Mouse (Mus musculus): ENCODE results near the gene Exoc3l. TPM values are rescaled to one million over a fixed set of nuclear protein-coding genes. Genes with fewer than 3 reads are reported as not detected.
A peak's percentile ranks its signal among the peaks of the same experiment; 100 is the strongest.

The Exoc3l gene
- total and polyA plus RNA-seq, 3 experiments, result 1.4 to 2.8 (median 2.6) TPM

- no peaks in the 10 kb centered on the region; the same call in 1 of the 2 replicates for H3K27me3 ChIP-seq (ENCODE audit: insufficient read depth, low read length)
- DNase-seq (ENCODE audit: low spot score), result no peak
- H3K36me3 ChIP-seq (replicated peaks), result peaks cover 60% of the 10 kb centered on the region
- H3K4me3 ChIP-seq (ENCODE audit: low read depth, low read length), result peak overlapping the region; percentile 93
- H3K9me3 ChIP-seq (replicated peaks), result peaks cover 9% of the 10 kb centered on the region
- H3K4me1 ChIP-seq (ENCODE audit: insufficient read depth, low read depth, low read length), result peaks cover 72% of the 10 kb centered on the region
- TF ChIP-seq TAL1 (conservative IDR thresholded peaks at IDR 0.05; ENCODE audit: low read depth, low read length) (no peak), GATA2 (IDR thresholded peaks at IDR 0.05; ENCODE audit: borderline replicate concordance, low read depth, low read length) (no peak), GATA1 (IDR thresholded peaks at IDR 0.05; ENCODE audit: borderline replicate concordance, low read length) (no peak), POLR2AphosphoS5 (IDR thresholded peaks at IDR 0.05; ENCODE audit: insufficient replicate concordance, low read depth, low read length) (no peak), CTCF (IDR thresholded peaks at IDR 0.05; ENCODE audit: low read depth, low read length) (no peak)
- no peak for ATAC-seq (ENCODE audit: extremely low read depth, insufficient number of reproducible peaks, low FRiP score, poor library complexity, severe bottlenecking)
Observed at GRCm38 (mm10) chr8:105263244-105263912, 32.5 kb downstream of the Exoc3l start.

- ATAC-seq (ENCODE audit: extremely low read depth, insufficient number of reproducible peaks, low FRiP score, poor library complexity, severe bottlenecking) (0 out of 2 replicates have a peak, but pooled peaks have one; percentile 23), DNase-seq (ENCODE audit: low spot score) (no peak)
- Histone ChIP-seq H3K36me3 (replicated peaks) (peaks cover 53% of the 10 kb centered on the region), H3K27me3 (ENCODE audit: insufficient read depth, low read length) (no peaks in the 10 kb centered on the region), H3K9me3 (replicated peaks) (peaks cover 4% of the 10 kb centered on the region), H3K4me3 (ENCODE audit: low read depth, low read length) (peak overlapping the region; percentile 16; the same call in 1 of the 2 replicates), H3K4me1 (ENCODE audit: insufficient read depth, low read depth, low read length) (peaks cover 57% of the 10 kb centered on the region)
- TF ChIP-seq GATA2 (IDR thresholded peaks at IDR 0.05; ENCODE audit: borderline replicate concordance, low read depth, low read length) (no peak), CTCF (IDR thresholded peaks at IDR 0.05; ENCODE audit: low read depth, low read length) (no peak), GATA1 (IDR thresholded peaks at IDR 0.05; ENCODE audit: borderline replicate concordance, low read length) (no peak), POLR2AphosphoS5 (IDR thresholded peaks at IDR 0.05; ENCODE audit: insufficient replicate concordance, low read depth, low read length) (no peak)
Observed at GRCm38 (mm10) chr8:105261326-105261980, 34.4 kb downstream of the Exoc3l start.

- TF ChIP-seq GATA1 (IDR thresholded peaks at IDR 0.05; ENCODE audit: borderline replicate concordance, low read length) (no peak), POLR2AphosphoS5 (IDR thresholded peaks at IDR 0.05; ENCODE audit: insufficient replicate concordance, low read depth, low read length) (no peak), CTCF (IDR thresholded peaks at IDR 0.05; ENCODE audit: low read depth, low read length) (no peak), TAL1 (conservative IDR thresholded peaks at IDR 0.05; ENCODE audit: low read depth, low read length) (no peak), GATA2 (IDR thresholded peaks at IDR 0.05; ENCODE audit: borderline replicate concordance, low read depth, low read length) (no peak)
Observed at GRCm38 (mm10) chr8:105260371-105261099, 35.4 kb downstream of the Exoc3l start.

GRCm38 (mm10) chr8:105259721-105260320, 36.1 kb downstream of the Exoc3l start:
- peak overlapping the region; percentile 44; the same call in 1 of the 2 replicates for H3K4me3 ChIP-seq (ENCODE audit: low read depth, low read length)
- no peak for ATAC-seq (ENCODE audit: extremely low read depth, insufficient number of reproducible peaks, low FRiP score, poor library complexity, severe bottlenecking)
- H3K36me3 ChIP-seq (replicated peaks), result peaks cover 50% of the 10 kb centered on the region
- TF ChIP-seq CTCF (IDR thresholded peaks at IDR 0.05; ENCODE audit: low read depth, low read length) (peak; percentile 83), POLR2AphosphoS5 (IDR thresholded peaks at IDR 0.05; ENCODE audit: insufficient replicate concordance, low read depth, low read length) (no peak)
- peak; percentile 32 for DNase-seq (ENCODE audit: low spot score)
- peaks cover 60% of the 10 kb centered on the region for H3K4me1 ChIP-seq (ENCODE audit: insufficient read depth, low read depth, low read length)
- H3K27me3 ChIP-seq (ENCODE audit: insufficient read depth, low read length), result no peaks in the 10 kb centered on the region
- H3K9me3 ChIP-seq (replicated peaks), result peaks cover 4% of the 10 kb centered on the region

More at GRCm38 (mm10) chr8:105260371-105261099, 35.4 kb downstream of the Exoc3l start:
- Histone ChIP-seq H3K36me3 (replicated peaks) (peaks cover 50% of the 10 kb centered on the region), H3K4me1 (ENCODE audit: insufficient read depth, low read depth, low read length) (peaks cover 60% of the 10 kb centered on the region), H3K9me3 (replicated peaks) (peaks cover 4% of the 10 kb centered on the region), H3K27me3 (ENCODE audit: insufficient read depth, low read length) (no peaks in the 10 kb centered on the region), H3K4me3 (ENCODE audit: low read depth, low read length) (no peak overlapping the region)
- ATAC-seq (ENCODE audit: extremely low read depth, insufficient number of reproducible peaks, low FRiP score, poor library complexity, severe bottlenecking) (no peak), DNase-seq (ENCODE audit: low spot score) (no peak)

- ATAC-seq (ENCODE audit: extremely low read depth, insufficient number of reproducible peaks, low FRiP score, poor library complexity, severe bottlenecking), result no peak
- no peak for DNase-seq (ENCODE audit: low spot score)
- Histone ChIP-seq H3K4me1 (ENCODE audit: insufficient read depth, low read depth, low read length) (peaks cover 63% of the 10 kb centered on the region), H3K9me3 (replicated peaks) (peaks cover 4% of the 10 kb centered on the region), H3K27me3 (ENCODE audit: insufficient read depth, low read length) (no peaks in the 10 kb centered on the region), H3K4me3 (ENCODE audit: low read depth, low read length) (peak overlapping the region; percentile 44; the same call in 1 of the 2 replicates), H3K36me3 (replicated peaks) (peaks cover 50% of the 10 kb centered on the region)
- TF ChIP-seq CTCF (IDR thresholded peaks at IDR 0.05; ENCODE audit: low read depth, low read length) (no peak), GATA1 (IDR thresholded peaks at IDR 0.05; ENCODE audit: borderline replicate concordance, low read length) (no peak), TAL1 (conservative IDR thresholded peaks at IDR 0.05; ENCODE audit: low read depth, low read length) (no peak), POLR2AphosphoS5 (IDR thresholded peaks at IDR 0.05; ENCODE audit: insufficient replicate concordance, low read depth, low read length) (no peak), GATA2 (IDR thresholded peaks at IDR 0.05; ENCODE audit: borderline replicate concordance, low read depth, low read length) (no peak)
Observed at GRCm38 (mm10) chr8:105258911-105259720, 36.8 kb downstream of the Exoc3l start.
